Mouse (Mus musculus) megakaryocyte, adult 5-6 weeks (primary cell): ENCODE data around the gene Iqgap2. TPM values are rescaled to one million over a fixed set of nuclear protein-coding genes. Genes with fewer than 3 reads are reported as not detected.

ENCODE experiments used
- ATAC-seq: 2 replicates; pipeline ENCODE4 v1.8.0; 2016; ENCODE audit warnings: mild to moderate bottlenecking, inconsistent platforms; ENCODE audit not compliant: poor library complexity, severe bottlenecking
- total RNA-seq, 2 experiments: library from RNA; stranded (forward) in 1 of 2; stranded (reverse) in 1 of 2; fragments of 153-499, 151-499 nt in 1 of 2; fragments of 221-1000, 200-1000 nt in 1 of 2; gene quantifications; 2 replicates each; pipeline versions ENCODE4 v1.2.3 to v1.2.4; 2015 to 2017

The Iqgap2 gene
- total RNA-seq, 2 experiments from 2014 or later = 143 to 223 TPM

DNA sequence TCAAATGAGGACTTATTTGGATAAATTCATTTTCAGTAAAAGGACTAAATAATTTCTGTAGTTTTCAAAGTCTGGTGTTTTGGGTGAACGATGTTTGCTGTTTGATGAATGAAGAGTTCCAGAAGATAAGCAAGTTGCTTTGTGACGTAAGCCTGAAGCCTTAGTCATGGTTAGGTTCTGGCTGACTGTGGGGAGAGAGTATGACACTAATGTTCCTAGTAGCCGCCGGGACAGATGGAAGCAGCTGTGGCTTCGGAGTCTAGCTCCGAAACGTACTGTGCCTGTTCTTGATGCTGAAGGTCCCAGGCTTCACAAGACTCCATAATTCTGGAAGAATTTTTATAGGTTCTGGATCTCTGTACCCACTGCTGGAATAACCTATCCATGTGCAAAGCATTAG is 296.3 kb downstream of the Iqgap2 start:
- no peak for ATAC-seq

DNA sequence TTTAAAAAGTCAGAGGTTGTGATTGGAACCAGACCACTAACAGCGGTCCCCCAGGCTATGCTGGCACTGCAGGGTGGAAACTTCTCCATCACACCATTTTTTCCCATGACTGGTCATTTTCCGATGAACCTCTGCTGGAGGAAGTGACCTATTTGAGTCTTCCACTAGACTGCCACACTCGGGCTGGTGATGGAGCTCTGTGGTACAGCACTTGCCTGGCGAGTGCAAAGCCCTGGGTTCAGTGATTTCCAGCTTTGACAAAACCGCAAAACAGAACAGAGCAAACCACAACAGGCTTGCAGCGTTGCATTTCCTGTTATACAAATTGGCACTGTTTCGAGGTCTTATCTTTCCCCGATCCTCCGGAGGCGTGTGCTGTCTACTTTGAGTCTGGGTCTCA is 298.9 kb downstream of the Iqgap2 start:
- ATAC-seq = peak; percentile 91

DNA sequence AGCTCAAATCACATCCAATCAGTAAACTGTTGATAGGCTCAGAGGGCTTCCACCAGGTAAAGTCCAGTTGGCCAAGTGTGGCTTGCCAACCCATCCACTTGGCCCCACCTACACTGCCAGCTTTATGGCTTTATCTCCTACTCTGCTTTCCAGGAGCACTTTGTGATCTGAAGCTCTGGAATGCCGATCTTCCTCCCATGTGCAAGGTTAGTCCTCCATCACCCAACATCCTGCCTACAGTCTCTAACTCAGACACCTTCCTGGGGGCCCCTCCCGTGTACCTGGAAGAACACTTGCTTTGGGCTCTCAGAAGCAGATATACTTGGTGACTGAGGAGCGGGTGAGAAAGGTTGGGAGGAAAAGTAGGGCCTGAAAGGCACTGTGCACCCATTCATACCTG is 300.1 kb downstream of the Iqgap2 start:
- no peak for ATAC-seq

DNA sequence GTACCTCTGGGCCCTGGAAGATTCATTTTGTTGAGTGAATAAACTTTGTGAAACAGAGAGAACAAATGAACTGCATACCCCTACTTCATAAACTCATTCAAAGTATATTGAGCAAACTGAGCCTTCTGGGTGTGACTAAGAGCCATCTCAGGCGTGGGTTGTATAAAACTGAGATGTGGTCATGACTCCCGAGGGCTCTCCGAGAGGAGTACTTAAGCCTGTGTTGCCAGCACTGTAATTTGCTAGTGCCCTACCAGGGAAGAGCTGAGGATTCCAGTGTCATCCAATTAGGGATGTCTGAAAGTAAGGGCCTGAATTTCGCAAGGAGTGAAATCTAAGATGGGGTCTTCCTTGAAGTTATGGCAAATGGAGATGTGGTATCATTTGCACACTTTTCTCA is 304.1 kb downstream of the Iqgap2 start:
- ATAC-seq = no peak

DNA sequence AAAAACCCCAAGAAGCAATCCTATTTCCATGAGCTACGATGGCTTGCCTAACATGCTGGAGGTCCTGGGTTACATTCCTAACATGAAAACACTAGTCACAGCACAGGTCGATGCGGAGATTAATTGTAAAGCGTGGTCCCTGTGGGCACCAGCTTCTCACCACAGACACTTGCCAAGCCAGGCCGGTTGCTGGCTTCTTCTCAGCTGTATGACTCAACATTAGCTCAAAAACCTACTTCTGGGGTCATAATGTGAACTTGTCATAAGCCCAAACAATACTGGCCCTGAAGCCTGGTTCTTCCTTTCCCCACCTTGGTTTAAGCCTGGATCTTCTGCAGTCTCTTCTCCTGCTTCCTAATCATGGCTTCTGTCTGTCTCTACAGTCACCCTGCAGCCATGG is 306.8 kb downstream of the Iqgap2 start:
- no peak for ATAC-seq

DNA sequence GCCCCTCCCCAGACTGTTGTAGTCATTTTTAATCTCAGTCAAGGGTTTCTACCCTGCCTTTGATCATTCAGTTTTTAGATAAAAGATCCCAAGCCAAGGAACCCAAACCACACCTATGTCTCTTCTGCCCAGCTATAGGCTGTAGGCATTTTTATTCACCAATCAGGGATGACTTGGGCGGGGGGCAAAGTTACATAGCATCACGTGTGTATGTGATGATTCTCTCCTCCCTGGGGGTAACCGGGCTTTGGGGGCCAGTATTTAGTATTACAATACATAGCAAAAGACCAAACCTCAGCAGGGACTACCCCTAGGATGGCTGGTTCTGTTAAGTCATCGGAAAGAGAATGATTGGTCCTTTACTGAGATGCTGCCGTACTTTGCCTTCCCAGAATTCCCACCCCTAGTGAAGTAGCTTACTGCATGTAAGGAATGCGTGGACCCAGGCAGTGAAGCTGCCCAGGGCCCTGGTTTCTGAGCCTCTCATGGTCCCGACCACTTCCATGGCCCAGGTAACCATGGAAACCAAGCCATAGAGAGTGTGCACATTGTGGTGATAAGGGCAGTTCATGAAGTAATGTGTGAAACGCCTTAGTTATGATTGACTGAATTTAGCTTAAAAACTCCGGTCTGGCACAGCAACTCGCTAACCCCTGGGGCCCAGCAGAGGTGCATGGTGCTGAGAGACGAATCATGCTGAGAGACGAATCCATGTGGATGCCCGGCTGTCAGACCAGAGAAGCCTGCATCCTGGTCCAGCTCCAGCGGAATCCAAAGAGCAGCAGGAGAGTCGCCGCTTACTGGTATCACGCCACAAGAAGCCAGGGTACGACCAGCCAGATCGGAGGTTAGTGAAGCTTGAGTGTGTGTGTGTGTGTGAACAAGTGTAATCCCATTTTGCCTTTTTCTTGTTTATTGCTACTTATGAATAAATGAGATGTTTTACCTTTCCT is 308.2 kb downstream of the Iqgap2 start:
- no peak for ATAC-seq

DNA sequence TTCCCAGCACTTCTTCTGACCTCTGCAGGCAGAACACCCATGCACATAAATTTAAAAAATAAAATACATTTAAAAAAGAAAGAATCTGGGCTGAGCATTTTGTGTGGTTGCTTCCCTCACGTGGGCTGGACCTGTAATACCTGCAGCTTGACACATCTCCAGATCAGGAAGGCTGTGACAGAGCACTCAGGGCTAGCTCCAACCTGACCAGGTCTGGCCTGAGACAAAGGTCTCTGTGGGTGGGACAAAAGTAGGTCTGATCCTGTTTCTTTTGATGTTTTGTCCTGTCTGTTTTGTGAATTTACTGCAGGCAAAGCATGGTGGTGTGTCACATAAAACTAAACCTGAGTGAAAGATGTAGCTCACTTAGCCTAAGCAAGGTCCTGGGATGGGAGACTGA is 309.9 kb downstream of the Iqgap2 start:
- ATAC-seq = no peak

DNA sequence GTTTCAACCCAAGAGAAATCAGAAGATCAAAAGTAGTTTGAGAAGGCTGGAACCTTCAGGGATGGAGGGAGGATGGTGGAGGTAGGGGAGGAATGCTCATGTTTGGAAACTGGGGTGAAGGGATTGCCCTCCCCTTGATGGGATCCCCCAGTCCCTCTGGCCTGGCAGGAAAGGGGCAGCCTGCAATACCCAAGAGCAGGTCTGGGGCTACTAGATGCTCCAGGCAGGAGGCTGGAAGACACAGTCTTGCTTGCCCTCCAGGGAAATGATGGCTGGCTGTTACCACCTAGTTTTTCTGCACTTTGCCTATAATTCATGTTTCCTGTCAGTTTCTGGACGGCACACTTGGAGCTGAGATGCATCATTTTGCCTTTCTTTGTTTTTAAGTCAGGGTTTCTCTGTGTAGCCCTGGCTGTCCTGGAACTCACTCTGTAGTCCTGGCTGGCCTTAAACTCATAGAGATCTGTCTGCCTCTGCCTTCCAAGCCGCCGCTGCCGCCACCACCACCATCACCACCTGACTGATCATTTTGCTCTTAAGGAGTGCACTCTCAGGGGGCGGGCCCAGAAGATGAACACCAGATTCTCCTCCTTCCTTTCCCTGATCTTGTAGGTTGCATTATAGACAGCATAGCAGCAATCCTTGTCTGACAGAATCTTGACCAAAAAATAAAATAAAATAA is 313.6 kb downstream of the Iqgap2 start:
- no peak for ATAC-seq

Other genes starting within 250 kb of the Iqgap2 start
- 0.89 and 1.9 TPM in 2 replicates for gene F2rl2, start 195.1 kb downstream of the Iqgap2 start, total RNA-seq (2015)
- 0.51 and 0.57 TPM in 2 replicates for gene F2rl2, start 195.1 kb downstream of the Iqgap2 start, total RNA-seq (2017)
- 3.5 and 3.8 TPM in 2 replicates for gene Gm20075, start 189.5 kb upstream of the Iqgap2 start, total RNA-seq (2015)
- gene Gm20075, start 189.5 kb upstream of the Iqgap2 start, total RNA-seq (2017) = 8.9 and 11.7 TPM in 2 replicates
- not detected in 2 replicates for gene Gm17190, start 190.1 kb upstream of the Iqgap2 start, total RNA-seq (2015)
- not detected in 2 replicates for gene Gm17190, start 190.1 kb upstream of the Iqgap2 start, total RNA-seq (2017)
- 0.05 TPM in 1 of 2 replicates, not detected in the other for gene Sv2c, start 240.7 kb upstream of the Iqgap2 start, total RNA-seq (2015)
- gene Sv2c, start 240.7 kb upstream of the Iqgap2 start, total RNA-seq (2017) = not detected in 2 replicates